Mouse (Mus musculus) CH12.LX (cell line): ENCODE data around the gene Srr. TPM values are rescaled to one million over a fixed set of nuclear protein-coding genes. Genes with fewer than 3 reads are reported as not detected.
A peak's percentile ranks its signal among the peaks of the same experiment; 100 is the strongest.

Source experiments
- DNase-seq: peaks from one replicate; pipeline ENCODE4 v3.0.0-alpha.2; 2013; ENCODE audit errors: extremely low read depth
- H3K27ac ChIP-seq: 2 replicates; pipeline ENCODE4 v1.5.1; 2012; ENCODE audit warnings: low read depth, mild to moderate bottlenecking, control low read depth, moderate library complexity; ENCODE audit not compliant: insufficient read depth
- H3K27me3 ChIP-seq: replicated peaks from 2 replicates; pipeline ENCODE3; 2012; ENCODE audit warnings: inconsistent platforms
- H3K36me3 ChIP-seq, 2 experiments: replicated peaks in 1 of 2; 2 replicates each; pipeline versions ENCODE3 to v1.6.1; 2012; ENCODE audit warnings: inconsistent platforms in 1 of 2, low read length in 1 of 2, mild to moderate bottlenecking in 1 of 2, mixed read lengths in 1 of 2, moderate library complexity in 1 of 2; ENCODE audit not compliant: control insufficient read depth in 1 of 2, insufficient read depth in 1 of 2
- H3K4me1 ChIP-seq, 2 experiments: 2 replicates each; pipeline ENCODE4 v1.6.1; 2012; ENCODE audit warnings: inconsistent platforms in 1 of 2, moderate library complexity in 1 of 2; ENCODE audit not compliant: insufficient read depth in 2 of 2, control insufficient read depth in 1 of 2
- H3K4me2 ChIP-seq: 2 replicates; pipeline ENCODE4 v1.6.1; 2012; ENCODE audit warnings: low read depth, mild to moderate bottlenecking, control low read depth; ENCODE audit not compliant: poor library complexity, insufficient read depth, severe bottlenecking
- H3K4me3 ChIP-seq, 3 experiments: fragments of 150-350 bp in 1 of 3; sonication (generic) in 1 of 3; replicated peaks in 1 of 3; 2 replicates each; pipeline versions ENCODE3 to v1.5.1; 2011 to 2012; ENCODE audit warnings: low read depth in 2 of 3, low read length in 2 of 3, mild to moderate bottlenecking in 2 of 3, moderate library complexity in 2 of 3, control low read depth in 1 of 3, improper control_type of control experiment in 1 of 3, inconsistent platforms in 1 of 3, mixed read lengths in 1 of 3; ENCODE audit not compliant: poor library complexity in 1 of 3
- H3K79me2 ChIP-seq: replicated peaks from 2 replicates; pipeline ENCODE4 v1.6.1; 2012; ENCODE audit warnings: mild to moderate bottlenecking, moderate library complexity; ENCODE audit not compliant: control insufficient read depth, poor library complexity, insufficient read depth, severe bottlenecking; ENCODE audit errors: extremely low read depth
- H3K9ac ChIP-seq: 2 replicates; pipeline ENCODE4 v1.6.1; 2012; ENCODE audit warnings: low read depth, mild to moderate bottlenecking, control low read depth, moderate library complexity; ENCODE audit not compliant: insufficient read depth
- H3K9me3 ChIP-seq: replicated peaks from 2 replicates; pipeline ENCODE3; 2012; ENCODE audit warnings: low read length, inconsistent platforms, mixed read lengths
- BHLHE40 ChIP-seq: IDR thresholded peaks from 2 replicates; pipeline ENCODE4 v1.6.1; 2011; ENCODE audit warnings: mild to moderate bottlenecking, low read depth, low read length, improper control_type of control experiment
- CHD2 ChIP-seq: IDR thresholded peaks from 2 replicates; pipeline ENCODE4 v1.6.1; 2011; ENCODE audit warnings: low read length, improper control_type of control experiment
- CTCF ChIP-seq, 2 experiments: IDR thresholded peaks in 1 of 2; conservative IDR thresholded peaks in 1 of 2; 2 replicates each; pipeline ENCODE4 v1.5.1; 2011 to 2012; ENCODE audit warnings: low read depth in 2 of 2, low read length in 2 of 2, improper control_type of control experiment in 1 of 2, inconsistent platforms in 1 of 2, mild to moderate bottlenecking in 1 of 2, moderate library complexity in 1 of 2
- E2F4 ChIP-seq: IDR thresholded peaks from 2 replicates; pipeline ENCODE4 v1.6.1; 2011; ENCODE audit warnings: low read depth, low read length, improper control_type of control experiment; ENCODE audit not compliant: insufficient replicate concordance
- ELF1 ChIP-seq: IDR thresholded peaks from 2 replicates; pipeline ENCODE4 v1.6.1; 2014; ENCODE audit warnings: low read depth, mild to moderate bottlenecking, inconsistent platforms, low read length, improper control_type of control experiment
- GABPA ChIP-seq: IDR thresholded peaks from 2 replicates; pipeline ENCODE4 v1.6.1; 2012; ENCODE audit warnings: low read depth, low read length, improper control_type of control experiment, inconsistent platforms; ENCODE audit not compliant: insufficient replicate concordance
- JUND ChIP-seq: conservative IDR thresholded peaks from 2 replicates; pipeline ENCODE4 v1.6.1; 2011; ENCODE audit warnings: low read depth, low read length, improper control_type of control experiment
- KAT2A ChIP-seq: IDR thresholded peaks from 2 replicates; pipeline ENCODE4 v1.6.1; 2012; ENCODE audit warnings: low read length, improper control_type of control experiment, inconsistent platforms; ENCODE audit not compliant: insufficient replicate concordance
- MAFK ChIP-seq: IDR thresholded peaks from 2 replicates; pipeline ENCODE4 v1.6.1; 2011; ENCODE audit warnings: low read length, improper control_type of control experiment; ENCODE audit not compliant: insufficient replicate concordance
- MAX ChIP-seq: IDR thresholded peaks from 2 replicates; pipeline ENCODE4 v1.6.1; 2011; ENCODE audit warnings: low read length, improper control_type of control experiment
- MAZ ChIP-seq: IDR thresholded peaks from 2 replicates; pipeline ENCODE4 v1.6.1; 2012; ENCODE audit warnings: low read depth, mild to moderate bottlenecking, inconsistent platforms, low read length, improper control_type of control experiment, moderate library complexity
- MEF2A ChIP-seq: IDR thresholded peaks from 2 replicates; pipeline ENCODE4 v1.6.1; 2014; ENCODE audit warnings: low read depth, mild to moderate bottlenecking, inconsistent platforms, low read length, improper control_type of control experiment, borderline replicate concordance
- MXI1 ChIP-seq: IDR thresholded peaks from 2 replicates; pipeline ENCODE4 v1.6.1; 2011; ENCODE audit warnings: mild to moderate bottlenecking, low read depth, low read length, improper control_type of control experiment
- NRF1 ChIP-seq: IDR thresholded peaks from 2 replicates; pipeline ENCODE4 v1.6.1; 2014; ENCODE audit warnings: low read depth, mild to moderate bottlenecking, inconsistent platforms, low read length, improper control_type of control experiment, moderate library complexity
- PAX5 ChIP-seq: IDR thresholded peaks from 2 replicates; pipeline ENCODE4 v1.6.1; 2012; ENCODE audit warnings: low read length, inconsistent platforms, mixed read lengths
- POLR2A ChIP-seq: IDR thresholded peaks from 2 replicates; pipeline ENCODE4 v1.6.1; 2011; ENCODE audit warnings: low read depth, mild to moderate bottlenecking, improper control_type of control experiment, low read length
- POLR2AphosphoS2 ChIP-seq: IDR thresholded peaks from 2 replicates; pipeline ENCODE4 v1.6.1; 2011; ENCODE audit warnings: low read depth, low read length, improper control_type of control experiment
- RAD21 ChIP-seq: IDR thresholded peaks from 2 replicates; pipeline ENCODE4 v1.6.1; 2011; ENCODE audit warnings: low read depth, mild to moderate bottlenecking, low read length, improper control_type of control experiment, moderate library complexity
- RCOR1 ChIP-seq: conservative IDR thresholded peaks from 2 replicates; pipeline ENCODE4 v1.6.1; 2012; ENCODE audit warnings: low read depth, mild to moderate bottlenecking, inconsistent platforms, low read length, improper control_type of control experiment
- SIN3A ChIP-seq: IDR thresholded peaks from 2 replicates; pipeline ENCODE4 v1.6.1; 2012; ENCODE audit warnings: low read length, improper control_type of control experiment, inconsistent platforms
- TBP ChIP-seq: conservative IDR thresholded peaks from 2 replicates; pipeline ENCODE4 v1.6.1; 2011; ENCODE audit warnings: low read depth, low read length, improper control_type of control experiment
- TCF12 ChIP-seq: IDR thresholded peaks from 2 replicates; pipeline ENCODE4 v1.6.1; 2014; ENCODE audit warnings: low read depth, mild to moderate bottlenecking, inconsistent platforms, low read length, improper control_type of control experiment
- USF2 ChIP-seq: conservative IDR thresholded peaks from 2 replicates; pipeline ENCODE4 v1.6.1; 2011; ENCODE audit warnings: low read depth, low read length, improper control_type of control experiment
- ZKSCAN1 ChIP-seq: IDR thresholded peaks from 2 replicates; pipeline ENCODE4 v1.6.1; 2012; ENCODE audit warnings: low read depth, inconsistent platforms, low read length, improper control_type of control experiment, borderline replicate concordance
- ZMIZ1 ChIP-seq: IDR thresholded peaks from 2 replicates; pipeline ENCODE4 v1.6.1; 2012; ENCODE audit warnings: low read depth, mild to moderate bottlenecking, inconsistent platforms, low read length, improper control_type of control experiment
- ZNF384 ChIP-seq: IDR thresholded peaks from 2 replicates; pipeline ENCODE4 v1.6.1; 2012; ENCODE audit warnings: low read depth, low read length, improper control_type of control experiment, inconsistent platforms
- dilution Hi-C: fragments of 300-500 bp; cut with MboI; formaldehyde crosslinking; loops from 2 replicates; pipeline ENCODE4 v1.14.3; 2020; ENCODE audit warnings: low sequenced_read_pairs; ENCODE audit not compliant: extremely low pct_unique_long_range_greater_than_20kb, extremely low pct_ligation_motif_present
- in situ Hi-C: fragments of 300-500 bp; cut with MboI; formaldehyde crosslinking; loops from 3 replicates; pipeline ENCODE4 v1.14.3; 2019; ENCODE audit warnings: low sequenced_read_pairs, low pct_ligation_motif_present, low pct_unique_long_range_greater_than_20kb, mixed read lengths
- polyA plus RNA-seq: library from polyadenylated mRNA; unstranded; fragments of >175 nt; gene quantifications from 2 replicates; pipeline ENCODE4 v1.2.1, GENCODE M21; 2012; ENCODE audit warnings: low read depth; ENCODE audit not compliant: insufficient read length
- total RNA-seq, 2 experiments: library from RNA; depleted of rRNA; stranded (reverse); fragments of 300-350 nt in 1 of 2; fragments of >200 nt in 1 of 2; gene quantifications; 2 replicates each; pipeline ENCODE4 v1.2.3; 2012 to 2014

Srr gene
- total and polyA plus RNA-seq, 3 experiments = 5.7 to 5.9 (median 5.7) TPM

DNA sequence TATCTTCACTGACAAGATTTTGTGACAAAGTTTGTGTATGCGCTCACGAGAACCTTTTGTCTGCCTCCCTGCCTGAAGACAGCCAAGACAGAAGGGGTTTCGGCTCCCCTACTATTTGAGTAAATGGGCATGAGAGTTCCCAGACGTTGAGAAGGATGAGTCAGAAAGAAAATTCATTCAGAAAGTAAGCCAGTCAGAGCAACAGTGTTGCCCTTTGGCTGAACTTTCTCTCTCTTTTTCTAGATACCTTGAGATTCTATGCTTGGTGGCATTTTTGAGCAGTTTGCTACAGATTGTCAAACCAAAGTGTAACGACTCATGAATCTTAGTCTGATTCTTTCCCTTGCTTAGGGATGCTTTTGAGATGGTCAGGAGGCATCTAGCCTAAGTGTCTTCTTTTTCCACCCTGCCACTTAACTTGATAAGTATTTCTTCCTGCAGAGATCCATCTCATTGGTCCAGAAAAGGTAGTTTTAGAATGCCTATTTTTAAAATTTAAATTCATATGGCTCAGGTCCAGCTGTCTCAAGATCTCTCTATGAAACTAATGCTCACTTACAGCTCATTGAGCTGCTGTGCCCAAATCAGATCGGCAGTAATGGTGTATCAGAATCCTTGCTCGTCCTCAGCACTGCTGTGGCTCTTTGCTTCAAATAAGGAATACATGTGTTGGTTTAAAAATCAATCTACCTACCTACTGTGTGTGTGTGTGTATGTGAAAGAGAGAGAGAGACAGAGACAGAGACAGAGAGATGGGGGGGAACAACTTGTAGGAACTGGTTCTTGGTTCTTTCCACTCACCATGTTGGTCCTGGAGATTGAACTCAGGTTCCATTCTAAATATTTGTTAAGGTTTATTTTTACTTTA, 47.8 kb upstream of the Srr start (continued):
- TF ChIP-seq POLR2AphosphoS2 = peak; percentile 41; the same call in 1 of the 2 replicates
- no peak for TF ChIP-seq CTCF (conservative IDR thresholded peaks at IDR 0.05 in 1 of 2, IDR thresholded peaks at IDR 0.05 in 1 of 2; ENCODE audit: low read depth in 2 of 2, low read length in 2 of 2)
- TF ChIP-seq TCF12 = peak; percentile 86
- no peak for TF ChIP-seq USF2
- TF ChIP-seq ELF1 = 0 out of 2 replicates have a peak, but pooled peaks have one; percentile 33
- peak; percentile 67 for TF ChIP-seq ZKSCAN1
- TF ChIP-seq RCOR1 = peak; percentile 99
- TF ChIP-seq JUND = peak; percentile 98
- TF ChIP-seq MAX = peak; percentile 70
- TF ChIP-seq ZNF384 = peak; percentile 65
- TF ChIP-seq GABPA = no peak

DNA sequence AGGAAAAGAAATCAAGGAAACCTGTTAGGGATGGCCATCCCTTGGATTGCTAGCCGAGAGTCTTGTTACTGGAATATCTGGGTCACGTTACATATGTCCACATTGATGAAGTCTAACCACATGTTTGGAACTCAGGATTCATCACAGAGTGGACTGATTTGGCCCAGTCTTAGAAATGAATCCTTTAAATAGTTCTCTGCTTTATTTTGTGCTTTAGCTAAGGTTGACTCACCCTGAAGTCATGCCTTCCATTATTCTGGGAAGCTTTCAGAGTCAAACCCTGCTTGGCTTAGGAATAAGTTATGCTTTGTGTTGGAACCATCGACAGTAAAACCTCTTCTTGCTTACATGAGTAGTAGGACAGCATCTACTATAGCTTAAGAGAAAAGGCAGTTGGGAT, 39.8 kb upstream of the Srr start:
- no peaks in the 10 kb centered on the region for H3K9me3 ChIP-seq
- no peak for DNase-seq
- dilution Hi-C loops (no loop called here), in situ Hi-C loops (no loop called here)
- H3K4me3 ChIP-seq = no peak overlapping the region
- H3K79me2 ChIP-seq = no peaks in the 10 kb centered on the region; the same call in 1 of the 2 replicates
- no peak overlapping the region for H3K4me2 ChIP-seq
- no peak overlapping the region for H3K9ac ChIP-seq
- peaks cover 0 to 19% of the 10 kb centered on the region in 2 experiments for H3K36me3 ChIP-seq
- no peak overlapping the region for H3K27ac ChIP-seq
- no peak for TF ChIP-seq ELF1
- TF ChIP-seq, all 38 proteins: peak for 0
- peaks cover 0 to 4% of the 10 kb centered on the region in 2 experiments; a peak in 2 of 4 replicates for H3K4me1 ChIP-seq
- no peaks in the 10 kb centered on the region for H3K27me3 ChIP-seq

DNA sequence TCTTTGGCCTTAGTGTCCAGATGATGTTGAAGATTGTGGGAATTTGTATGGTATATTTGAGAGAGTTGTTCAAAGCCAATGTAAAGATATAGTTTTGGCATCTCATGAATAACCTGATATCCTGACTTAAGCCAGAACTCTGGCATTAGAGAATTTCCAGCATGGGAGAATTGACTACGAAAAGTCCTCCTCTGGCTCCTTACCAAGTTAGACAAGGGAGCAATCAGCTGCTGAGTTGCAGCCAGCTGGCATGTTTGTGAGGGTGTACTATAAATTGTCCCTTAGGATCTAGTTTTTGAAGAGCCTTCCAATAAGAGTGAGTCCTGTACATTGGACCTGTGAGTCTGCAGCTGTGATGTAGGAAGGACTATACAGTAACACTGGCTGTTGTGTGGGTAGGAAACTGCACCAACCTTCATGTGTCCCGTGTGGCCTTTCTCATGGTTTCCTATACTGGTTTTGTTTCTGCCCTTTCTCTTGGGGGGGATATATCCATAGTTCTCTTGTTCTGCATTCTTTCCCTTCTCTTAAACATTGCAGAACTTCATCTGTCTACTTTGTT, 37.2 kb upstream of the Srr start:
- H3K4me3 ChIP-seq = no peak overlapping the region
- no peak overlapping the region for H3K9ac ChIP-seq
- H3K4me1 ChIP-seq = peaks cover 2 to 20% of the 10 kb centered on the region in 2 experiments; a peak in 3 of 4 replicates
- dilution Hi-C loops = no loop called here
- no peaks in the 10 kb centered on the region for H3K27me3 ChIP-seq
- no peaks in the 10 kb centered on the region for H3K9me3 ChIP-seq
- H3K27ac ChIP-seq = no peak overlapping the region
- no peak for TF ChIP-seq MAFK
- TF ChIP-seq KAT2A = no peak
- TF ChIP-seq SIN3A = no peak
- no peak for TF ChIP-seq MEF2A
- TF ChIP-seq ZKSCAN1 = no peak
- TF ChIP-seq USF2 = no peak
- no peak for TF ChIP-seq MXI1
- no peak for TF ChIP-seq PAX5
- no peak for TF ChIP-seq RCOR1
- no peak for TF ChIP-seq TCF12
- no peak for TF ChIP-seq RAD21
- TF ChIP-seq POLR2A = no peak
- TF ChIP-seq CHD2 = no peak
- no peak for TF ChIP-seq MAX
- TF ChIP-seq ZMIZ1 = no peak
- no peak for TF ChIP-seq TBP
- no peak for TF ChIP-seq NRF1
- no peak for TF ChIP-seq E2F4
- no peak for TF ChIP-seq MAZ
- TF ChIP-seq BHLHE40 = no peak
- H3K36me3 ChIP-seq = peaks cover 0 to 17% of the 10 kb centered on the region in 2 experiments
- H3K79me2 ChIP-seq = no peaks in the 10 kb centered on the region; the same call in 1 of the 2 replicates
- in situ Hi-C loops = no loop called here
- DNase-seq = no peak
- no peak overlapping the region for H3K4me2 ChIP-seq
